Mouse (Mus musculus) stomach, embryonic 14.5 days (tissue): ENCODE results near the gene Gigyf1. TPM values are rescaled to one million over a fixed set of nuclear protein-coding genes. Genes with fewer than 3 reads are reported as not detected.

Experiments used
- ATAC-seq: fragments of 200-750 bp; cut with Nextera tagmentation; 2 replicates; pipeline ENCODE4 v1.8.0; 2017; ENCODE audit warnings: low read depth, moderate TSS enrichment; ENCODE audit not compliant: insufficient number of reproducible peaks, insufficient read depth, low FRiP score
- H3K27ac ChIP-seq: fragments of 300-500 bp; sonication (generic); 2 replicates; pipeline ENCODE4 v1.5.1; 2014; ENCODE audit warnings: mild to moderate bottlenecking, low read length, moderate library complexity, mixed read lengths
- H3K27me3 ChIP-seq: fragments of 300-500 bp; sonication (generic); 2 replicates; pipeline ENCODE4 v1.6.1; 2014; ENCODE audit warnings: low read length, control low read depth, mixed read lengths; ENCODE audit not compliant: control insufficient read depth, insufficient read depth
- H3K36me3 ChIP-seq: fragments of 300-500 bp; sonication (generic); 2 replicates; pipeline ENCODE4 v1.6.1; 2014; ENCODE audit warnings: mild to moderate bottlenecking, control low read depth, low read length, moderate library complexity, mixed read lengths; ENCODE audit not compliant: control insufficient read depth, insufficient read depth
- H3K4me1 ChIP-seq: fragments of 300-500 bp; sonication (generic); 2 replicates; pipeline ENCODE4 v1.6.1; 2014; ENCODE audit warnings: low read length, control low read depth, mixed read lengths; ENCODE audit not compliant: control insufficient read depth, insufficient read depth
- H3K4me2 ChIP-seq: fragments of 300-500 bp; sonication (generic); replicated peaks from 2 replicates; pipeline ENCODE4 v1.6.1; 2014; ENCODE audit warnings: low read depth, low read length, control low read depth
- H3K4me3 ChIP-seq: fragments of 300-500 bp; sonication (generic); 2 replicates; pipeline ENCODE4 v1.5.1; 2014; ENCODE audit warnings: low read depth, low read length, control low read depth
- H3K9ac ChIP-seq: fragments of 300-500 bp; sonication (generic); replicated peaks from 2 replicates; pipeline ENCODE4 v1.6.1; 2014; ENCODE audit warnings: low read depth, mild to moderate bottlenecking, control low read depth, low read length, moderate library complexity, mixed read lengths
- H3K9me3 ChIP-seq: fragments of 300-500 bp; sonication (generic); 2 replicates; pipeline ENCODE4 v1.6.1; 2016; ENCODE audit warnings: low read depth, low read length, control low read depth; ENCODE audit not compliant: control insufficient read depth
- WGBS: fragments of 180-500 bp; shearing (Covaris S2); extraction: QIAGEN DNeasy Blood & Tissue Kit; methylation state at CpG from one replicate; pipeline ENCODE4 v1.1.7; 2014; 5-methylcytosine and 5-hydroxymethylcytosine counted together
- microRNA-seq: library from miRNA; unstranded; fragments of <30 nt; microRNA quantifications from one replicate; pipeline ENCODE4, GENCODE M21; 2016
- polyA plus RNA-seq: library from polyadenylated mRNA; unstranded; fragments of >200 nt; fragmentation: Nextera tagmentation; extraction: Ambion mirVana; gene quantifications from 2 replicates; pipeline ENCODE4 v1.2.1, GENCODE M21; 2014

Gigyf1 gene
- polyA plus RNA-seq, 1 experiment from 2014 or later: 16.0 TPM

DNA sequence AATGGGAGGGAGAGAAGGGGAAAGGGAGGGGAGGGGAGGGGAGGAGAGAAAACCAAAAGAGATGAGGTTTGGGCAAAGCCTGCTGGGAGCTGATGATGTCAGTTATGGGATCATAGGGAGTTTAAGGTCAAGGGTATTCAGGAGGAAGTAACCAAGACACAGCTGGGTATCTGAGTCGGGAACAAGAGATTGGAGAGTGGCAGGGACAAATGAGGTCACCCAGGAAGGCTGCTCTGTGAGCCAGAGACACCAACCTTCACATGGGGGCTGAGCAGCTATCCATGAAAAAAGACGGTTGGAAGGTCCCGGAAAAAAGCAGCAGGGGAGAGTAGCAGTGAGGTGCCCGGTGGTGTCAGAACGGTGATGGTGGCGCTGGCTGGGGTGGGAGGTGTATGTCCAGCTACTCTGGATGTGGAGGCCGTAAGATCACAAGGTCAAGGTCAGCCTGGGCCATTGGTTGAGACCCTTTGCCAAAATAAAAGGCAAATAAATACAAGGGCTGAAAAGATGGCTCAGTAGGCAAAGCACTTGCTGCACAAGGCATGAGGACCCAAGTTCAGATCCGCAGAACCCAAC lies 50.0 kb downstream of the Gigyf1 start:
- 80% methylated on average over 8 of the region's 8 CpGs for WGBS
- H3K9me3 ChIP-seq: no peaks in the 10 kb centered on the region
- no peak overlapping the region for H3K4me2 ChIP-seq
- H3K4me1 ChIP-seq: no peaks in the 10 kb centered on the region
- ATAC-seq: no peak
- H3K36me3 ChIP-seq: no peaks in the 10 kb centered on the region
- no peak overlapping the region for H3K4me3 ChIP-seq
- no peak overlapping the region for H3K9ac ChIP-seq
- H3K27me3 ChIP-seq: no peaks in the 10 kb centered on the region
- H3K27ac ChIP-seq: no peak overlapping the region

DNA sequence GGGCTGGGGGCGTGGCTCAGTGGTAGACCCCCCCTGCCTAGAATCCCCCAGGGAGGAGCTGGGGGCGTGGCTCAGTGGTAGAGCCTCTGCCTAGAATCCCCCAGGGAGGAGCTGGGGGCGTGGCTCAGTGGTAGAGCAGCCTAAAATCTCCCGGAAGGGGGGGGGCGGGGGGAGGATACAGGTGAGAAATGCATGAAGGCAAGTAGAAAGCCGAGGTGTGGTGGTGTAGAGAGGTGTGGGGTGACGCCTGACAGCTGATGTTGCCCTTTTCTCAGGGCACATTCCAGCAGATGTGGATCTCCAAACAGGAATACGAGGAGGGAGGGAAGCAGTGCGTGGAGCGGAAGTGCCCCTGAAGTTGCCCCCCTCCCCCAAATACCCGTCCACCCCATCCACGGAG lies 50.7 kb downstream of the Gigyf1 start:
- Histone ChIP-seq H3K27ac (no peak overlapping the region), H3K4me2 (no peak overlapping the region), H3K9me3 (no peaks in the 10 kb centered on the region), H3K36me3 (no peaks in the 10 kb centered on the region), H3K4me1 (no peaks in the 10 kb centered on the region), H3K9ac (no peak overlapping the region), H3K4me3 (no peak overlapping the region), H3K27me3 (no peaks in the 10 kb centered on the region)
- WGBS: 68% methylated on average over 12 of the region's 12 CpGs
- no peak for ATAC-seq

DNA sequence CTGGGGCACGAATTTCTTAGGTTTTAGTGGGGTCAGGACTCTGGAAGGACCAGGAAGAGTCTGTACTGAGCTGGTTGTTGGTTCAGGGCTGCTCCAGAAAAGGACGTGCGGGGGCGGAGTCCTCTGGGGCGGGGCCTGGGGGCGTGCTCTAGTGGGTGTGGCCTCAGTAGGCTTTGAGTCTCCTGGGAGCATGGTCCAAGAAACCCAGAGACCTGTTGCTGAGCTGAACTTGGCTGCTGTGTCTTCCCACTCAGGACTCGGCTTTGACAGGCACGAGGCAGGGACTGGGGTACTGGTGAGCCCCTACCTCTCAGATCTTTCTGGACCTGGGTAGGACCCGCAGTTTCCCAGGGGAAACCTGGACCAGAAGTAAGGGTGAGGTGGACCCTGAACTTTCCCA lies 51.3 kb downstream of the Gigyf1 start, which contains the start of gene Tfr2:
Tfr2 (plus strand) TSS at position 176 of the 400 bp plus-strand sequence.
- Histone ChIP-seq H3K4me2 (no peak within 1 kb of the TSS), H3K9me3 (no peaks in the 10 kb centered on the region), H3K27me3 (no peaks in the 10 kb centered on the region), H3K36me3 (no peaks in the 10 kb centered on the region), H3K27ac (no peak within 1 kb of the TSS), H3K9ac (no peak within 1 kb of the TSS), H3K4me1 (no peaks in the 10 kb centered on the region), H3K4me3 (no peak within 1 kb of the TSS)
- peak; percentile 59 for ATAC-seq
- 26% methylated on average over 9 of the region's 9 CpGs for WGBS

DNA sequence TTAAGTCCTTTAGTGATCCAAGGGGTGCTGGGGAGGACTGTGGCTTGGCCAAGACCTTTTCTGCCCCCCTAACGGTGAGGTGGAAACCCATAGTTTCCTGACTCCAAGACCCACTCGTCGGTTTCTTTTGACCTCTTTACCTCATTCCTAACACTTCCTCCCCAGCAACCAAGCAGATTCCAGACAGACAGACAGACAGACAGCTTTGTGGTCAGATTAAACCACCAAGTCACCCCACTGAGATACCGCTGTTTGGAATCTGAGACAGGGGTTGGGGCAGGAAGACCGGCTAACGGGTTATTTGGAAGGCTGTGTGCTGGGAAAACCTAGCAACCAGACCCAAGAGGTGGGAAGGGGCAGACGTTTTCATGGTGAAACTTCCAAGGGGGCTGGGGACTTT lies 51.8 kb downstream of the Gigyf1 start:
- no peaks in the 10 kb centered on the region for H3K4me1 ChIP-seq
- H3K4me2 ChIP-seq: no peak overlapping the region
- H3K36me3 ChIP-seq: no peaks in the 10 kb centered on the region
- H3K27me3 ChIP-seq: no peaks in the 10 kb centered on the region
- ATAC-seq: no peak
- H3K9me3 ChIP-seq: no peaks in the 10 kb centered on the region
- no peak overlapping the region for H3K4me3 ChIP-seq
- H3K9ac ChIP-seq: no peak overlapping the region
- 46% methylated on average over 7 of the region's 7 CpGs for WGBS
- H3K27ac ChIP-seq: no peak overlapping the region

DNA sequence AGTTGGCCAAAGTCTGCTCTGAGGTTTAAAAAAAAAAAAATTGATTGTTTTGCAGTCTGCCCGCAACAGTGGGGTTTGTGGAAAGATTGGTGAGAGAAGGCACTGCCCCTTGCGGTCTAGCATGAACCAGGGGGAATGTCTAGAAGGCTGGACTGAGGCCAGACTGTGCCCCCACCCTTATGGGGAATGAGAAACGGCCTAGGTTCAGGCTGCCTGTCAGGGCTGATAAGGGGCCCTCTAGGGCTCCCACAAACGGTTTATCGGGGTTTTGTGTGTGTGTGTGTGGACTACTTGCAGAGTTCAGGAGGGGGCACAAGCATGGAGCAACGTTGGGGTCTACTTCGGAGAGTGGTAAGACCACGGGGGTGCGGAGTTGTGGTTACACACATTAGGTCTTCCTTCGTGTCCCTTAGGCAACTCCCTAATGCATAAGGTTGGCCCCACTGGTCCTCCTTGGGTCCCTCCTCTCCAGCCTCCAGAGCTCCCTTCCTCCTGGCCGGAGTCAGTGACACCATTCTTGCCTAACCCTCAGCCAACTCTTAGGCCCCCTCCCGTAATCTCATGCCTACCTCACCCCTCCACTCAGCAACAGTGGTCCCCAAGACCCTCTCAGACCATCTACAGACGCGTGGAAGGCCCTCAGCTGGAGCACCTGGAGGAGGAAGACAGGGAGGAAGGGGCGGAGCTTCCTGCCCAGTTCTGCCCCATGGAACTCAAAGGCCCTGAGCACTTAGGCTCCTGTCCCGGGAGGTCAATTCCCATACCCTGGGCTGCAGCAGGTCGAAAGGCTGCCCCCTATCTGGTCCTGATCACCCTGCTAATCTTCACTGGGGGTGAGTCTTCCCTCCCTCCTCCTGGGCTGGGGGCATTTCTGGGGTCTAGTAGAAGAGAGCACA lies 52.6 kb downstream of the Gigyf1 start:
- Histone ChIP-seq H3K4me2 (no peak overlapping the region), H3K27ac (no peak overlapping the region), H3K4me1 (no peaks in the 10 kb centered on the region), H3K9ac (no peak overlapping the region), H3K36me3 (no peaks in the 10 kb centered on the region), H3K4me3 (no peak overlapping the region), H3K9me3 (no peaks in the 10 kb centered on the region), H3K27me3 (no peaks in the 10 kb centered on the region)
- peak; percentile 56; the same call in 1 of the 2 replicates for ATAC-seq
- 78% methylated on average over 17 of the region's 17 CpGs for WGBS

DNA sequence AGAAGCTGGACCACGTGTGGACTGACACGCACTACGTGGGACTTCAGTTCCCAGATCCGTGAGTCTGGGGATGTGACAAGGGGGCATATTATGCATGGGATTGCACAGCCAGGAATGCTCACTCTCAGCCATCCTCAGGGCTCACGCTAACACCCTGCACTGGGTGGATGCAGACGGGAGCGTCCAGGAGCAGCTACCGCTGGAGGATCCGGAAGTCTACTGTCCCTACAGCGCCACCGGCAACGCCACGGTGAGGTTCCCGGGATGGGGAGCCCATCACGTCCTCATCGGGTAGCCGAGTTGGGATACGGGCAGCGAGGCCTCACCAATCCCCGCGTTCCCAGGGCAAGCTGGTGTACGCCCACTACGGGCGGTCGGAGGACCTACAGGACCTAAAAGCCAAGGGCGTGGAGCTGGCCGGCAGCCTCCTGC lies 56.1 kb downstream of the Gigyf1 start:
- 9% methylated on average over 27 of the region's 27 CpGs for WGBS
- H3K4me1 ChIP-seq: no peaks in the 10 kb centered on the region
- ATAC-seq: no peak
- H3K4me3 ChIP-seq: peak overlapping the region; percentile 20; the same call in 1 of the 2 replicates
- no peak overlapping the region for H3K27ac ChIP-seq
- H3K36me3 ChIP-seq: no peaks in the 10 kb centered on the region
- no peaks in the 10 kb centered on the region for H3K9me3 ChIP-seq
- no peaks in the 10 kb centered on the region for H3K27me3 ChIP-seq
- peak overlapping the region; percentile 46 for H3K4me2 ChIP-seq
- no peak overlapping the region for H3K9ac ChIP-seq

Small RNA genes within 50 kb of the gene (microRNA-seq; reads per million reads assigned to microRNA genes)
- gene Mir6418: not detected

Other genes starting within 250 kb of the Gigyf1 start
- gene Ache, start 231.0 kb upstream of the Gigyf1 start, polyA plus RNA-seq: 11.9 and 12.1 TPM in 2 replicates
- 8.1 and 8.5 TPM in 2 replicates for gene Ufsp1, start 223.9 kb upstream of the Gigyf1 start, polyA plus RNA-seq
- gene Srrt, start 210.9 kb upstream of the Gigyf1 start, polyA plus RNA-seq: 111 and 120 TPM in 2 replicates
- gene Trip6, start 204.1 kb upstream of the Gigyf1 start, polyA plus RNA-seq: 75.3 and 76.2 TPM in 2 replicates
- 8.0 and 10.1 TPM in 2 replicates for gene Slc12a9, start 185.0 kb upstream of the Gigyf1 start, polyA plus RNA-seq
- gene Ephb4, start 168.4 kb upstream of the Gigyf1 start, polyA plus RNA-seq: 42.0 and 44.6 TPM in 2 replicates
- gene Zan, start 41.5 kb upstream of the Gigyf1 start, polyA plus RNA-seq: 1.1 and 1.5 TPM in 2 replicates
- 51.7 and 56.2 TPM in 2 replicates for gene Pop7, start 16.0 kb upstream of the Gigyf1 start, polyA plus RNA-seq
- gene Epo, start 14.7 kb downstream of the Gigyf1 start, polyA plus RNA-seq: 0.38 TPM in 1 of 2 replicates, not detected in the other
- gene Gnb2, start 15.0 kb downstream of the Gigyf1 start, polyA plus RNA-seq: 404 and 443 TPM in 2 replicates
- gene Actl6b, start 35.0 kb downstream of the Gigyf1 start, polyA plus RNA-seq: 6.7 and 7.3 TPM in 2 replicates
- gene Tfr2, start 51.3 kb downstream of the Gigyf1 start, polyA plus RNA-seq: 0.43 and 0.46 TPM in 2 replicates
- 32.3 and 34.2 TPM in 2 replicates for gene Mospd3, start 82.5 kb downstream of the Gigyf1 start, polyA plus RNA-seq
- 143 and 145 TPM in 2 replicates for gene Pcolce, start 95.2 kb downstream of the Gigyf1 start, polyA plus RNA-seq
- 0.14 and 0.20 TPM in 2 replicates for gene Fbxo24, start 110.5 kb downstream of the Gigyf1 start, polyA plus RNA-seq
- gene Lrch4, start 110.6 kb downstream of the Gigyf1 start, polyA plus RNA-seq: 37.1 and 39.2 TPM in 2 replicates
- gene Gm20605, start 110.6 kb downstream of the Gigyf1 start, polyA plus RNA-seq: 8.1 and 10.7 TPM in 2 replicates
- 9.8 and 9.9 TPM in 2 replicates for gene Sap25, start 122.8 kb downstream of the Gigyf1 start, polyA plus RNA-seq
- 0.17 TPM in 1 of 2 replicates, not detected in the other for gene Irs3, start 127.2 kb downstream of the Gigyf1 start, polyA plus RNA-seq
- gene Agfg2, start 166.2 kb downstream of the Gigyf1 start, polyA plus RNA-seq: 12.9 and 13.2 TPM in 2 replicates
- 1.0 and 1.4 TPM in 2 replicates for gene Nyap1, start 223.1 kb downstream of the Gigyf1 start, polyA plus RNA-seq
- 118 and 132 TPM in 2 replicates for gene Tsc22d4, start 227.2 kb downstream of the Gigyf1 start, polyA plus RNA-seq